Comparison of ENCODE assay signal across 11 mouse cellular contexts in genomic region chr11:28693303-28693702, GRCm38 (mm10).
A peak's percentile ranks its signal among the peaks of the same experiment; 100 is the strongest.
DNase-seq lines count a peak whose midpoint lies in the region; ATAC-seq lines count a peak whose summit lies in the region.
"Had no signal": no experiment of that assay in that cellular context is flagged by ENCODE, and none has a peak within 500 bp of the region (broad histone marks: within the 10 kb centered on the region; RNA-seq: fewer than 3 reads in every experiment).

No protein-coding gene starts in this region.

- H3K4me1 ChIP-seq in heart, embryonic 16.5 days (ENCODE audit: control insufficient read depth, insufficient read depth, low read length), result peaks cover 10% of the 10 kb centered on the region
- no peaks in the 10 kb centered on the region for H3K4me1 ChIP-seq in midbrain, embryonic 14.5 days (ENCODE audit: control insufficient read depth, insufficient read depth, low read length)
- peaks cover 15% of the 10 kb centered on the region for H3K4me1 ChIP-seq in midbrain, embryonic 10.5 days
- H3K4me1 ChIP-seq in embryonic facial prominence, embryonic 15.5 days, result peaks cover 10% of the 10 kb centered on the region
- peaks cover 19% of the 10 kb centered on the region for H3K4me1 ChIP-seq in limb, embryonic 13.5 days

- H3K9me3 ChIP-seq in heart, embryonic 16.5 days (replicated peaks; ENCODE audit: control insufficient read depth, low read length), result no peaks in the 10 kb centered on the region
- no peaks in the 10 kb centered on the region for H3K9me3 ChIP-seq in midbrain, embryonic 14.5 days (ENCODE audit: control insufficient read depth, low read length)
- H3K9me3 ChIP-seq in midbrain, embryonic 10.5 days (replicated peaks), result no peaks in the 10 kb centered on the region
- no peaks in the 10 kb centered on the region for H3K9me3 ChIP-seq in embryonic facial prominence, embryonic 15.5 days (replicated peaks)
- no peaks in the 10 kb centered on the region for H3K9me3 ChIP-seq in limb, embryonic 13.5 days

- H3K4me2 ChIP-seq in heart, embryonic 16.5 days (ENCODE audit: low read depth, low read length), result no peak overlapping the region
- H3K4me2 ChIP-seq in midbrain, embryonic 14.5 days (ENCODE audit: low read length), result no peak overlapping the region
- no peak overlapping the region for H3K4me2 ChIP-seq in embryonic facial prominence, embryonic 15.5 days (replicated peaks)
- H3K4me2 ChIP-seq in limb, embryonic 13.5 days (replicated peaks), result no peak overlapping the region

- no peak for DNase-seq in heart, adult 18-20 months
- DNase-seq in midbrain, embryonic 14.5 days, result no peak
- no peak for DNase-seq in midbrain, embryonic 10.5 days (ENCODE audit: low spot score)
- no peak for DNase-seq in kidney, adult 18-20 months
- no peak for DNase-seq in kidney, adult 11 months
- DNase-seq: thymus, postnatal 4 days had no signal

- no peak overlapping the region for H3K4me3 ChIP-seq in heart, embryonic 16.5 days (ENCODE audit: low read length)
- no peak overlapping the region for H3K4me3 ChIP-seq in midbrain, embryonic 14.5 days (replicated peaks; ENCODE audit: low read depth, low read length)
- no peak overlapping the region for H3K4me3 ChIP-seq in midbrain, embryonic 10.5 days
- H3K4me3 ChIP-seq in embryonic facial prominence, embryonic 15.5 days (replicated peaks), result no peak overlapping the region
- no peak overlapping the region for H3K4me3 ChIP-seq in limb, embryonic 13.5 days

- ATAC-seq in heart, embryonic 16.5 days (replicated peaks; ENCODE audit: extremely low read depth, insufficient read depth, low FRiP score), result no peak
- ATAC-seq in midbrain, embryonic 14.5 days (ENCODE audit: low FRiP score, low TSS enrichment), result no peak
- ATAC-seq in embryonic facial prominence, embryonic 15.5 days (ENCODE audit: insufficient number of reproducible peaks, low FRiP score, low TSS enrichment, low read depth), result no peak
- ATAC-seq in limb, embryonic 13.5 days (ENCODE audit: low FRiP score, low read depth), result no peak
- ATAC-seq: activated CD4-positive, CD25-positive, alpha-beta regulatory T cell, adult 4 months had no signal

- peak overlapping the region; percentile 61 for H3K27ac ChIP-seq in heart, embryonic 16.5 days (ENCODE audit: low read length)
- H3K27ac ChIP-seq in midbrain, embryonic 14.5 days (replicated peaks; ENCODE audit: low read depth, low read length), result 0 out of 2 replicates have a peak overlapping the region, but pooled peaks have one; percentile 37
- no peak overlapping the region for H3K27ac ChIP-seq in midbrain, embryonic 10.5 days (replicated peaks)
- H3K27ac ChIP-seq in embryonic facial prominence, embryonic 15.5 days (replicated peaks), result peak overlapping the region; percentile 63; the same call in 1 of the 2 replicates
- peak overlapping the region; percentile 44; the same call in 1 of the 2 replicates for H3K27ac ChIP-seq in limb, embryonic 13.5 days
- H3K27ac ChIP-seq: kidney, postnatal 0 days had no signal

- no peaks in the 10 kb centered on the region for H3K36me3 ChIP-seq in heart, embryonic 16.5 days (ENCODE audit: control insufficient read depth, insufficient read depth)
- no peaks in the 10 kb centered on the region for H3K36me3 ChIP-seq in midbrain, embryonic 14.5 days (ENCODE audit: control insufficient read depth, insufficient read depth, low read length)
- no peaks in the 10 kb centered on the region for H3K36me3 ChIP-seq in midbrain, embryonic 10.5 days
- no peaks in the 10 kb centered on the region for H3K36me3 ChIP-seq in embryonic facial prominence, embryonic 15.5 days
- no peaks in the 10 kb centered on the region for H3K36me3 ChIP-seq in limb, embryonic 13.5 days

- H3K9ac ChIP-seq in heart, embryonic 16.5 days (ENCODE audit: low read length), result no peak overlapping the region
- no peak overlapping the region for H3K9ac ChIP-seq in midbrain, embryonic 14.5 days (replicated peaks; ENCODE audit: low read length)
- no peak overlapping the region for H3K9ac ChIP-seq in embryonic facial prominence, embryonic 15.5 days
- H3K9ac ChIP-seq in limb, embryonic 13.5 days, result no peak overlapping the region

- WGBS in heart, embryonic 16.5 days, result 52% methylated on average over 1 of the region's 1 CpGs
- 66% methylated on average over 1 of the region's 1 CpGs for WGBS in midbrain, embryonic 14.5 days
- 63% methylated on average over 1 of the region's 1 CpGs for WGBS in midbrain, embryonic 10.5 days
- WGBS in embryonic facial prominence, embryonic 15.5 days, result 11% methylated on average over 1 of the region's 1 CpGs
- 4% methylated on average over 1 of the region's 1 CpGs for WGBS in limb, embryonic 13.5 days

- no peaks in the 10 kb centered on the region for H3K27me3 ChIP-seq in heart, embryonic 16.5 days (ENCODE audit: control insufficient read depth, insufficient read depth, low read length)
- no peaks in the 10 kb centered on the region for H3K27me3 ChIP-seq in midbrain, embryonic 14.5 days (ENCODE audit: control insufficient read depth, insufficient read depth, low read length)
- H3K27me3 ChIP-seq in midbrain, embryonic 10.5 days (ENCODE audit: low read depth, poor library complexity, severe bottlenecking), result no peaks in the 10 kb centered on the region
- H3K27me3 ChIP-seq in embryonic facial prominence, embryonic 15.5 days, result no peaks in the 10 kb centered on the region
- H3K27me3 ChIP-seq in limb, embryonic 13.5 days, result no peaks in the 10 kb centered on the region
